Mouse (Mus musculus) layer of hippocampus, adult 2 months (tissue): ENCODE data around the gene Cacna1b. TPM values are rescaled to one million over a fixed set of nuclear protein-coding genes. Genes with fewer than 3 reads are reported as not detected.

Experiments used
- DNase-seq, 2 experiments: peaks; one replicate each; pipeline ENCODE4 v3.0.0; 2022; ENCODE audit warnings: low spot score in 2 of 2
- H3K27ac ChIP-seq: fragments of 200-600 bp; 2 replicates; pipeline ENCODE4 v1.8.1; 2022
- H3K4me3 ChIP-seq: fragments of 200-600 bp; 2 replicates; pipeline ENCODE4 v1.8.1; 2022; ENCODE audit warnings: mild to moderate bottlenecking
- CTCF ChIP-seq: fragments of 200-600 bp; conservative IDR thresholded peaks from 2 replicates; pipeline ENCODE4 v1.8.1; 2022; ENCODE audit warnings: antibody characterized with exemption, mild to moderate bottlenecking, moderate library complexity
- total RNA-seq, 2 experiments: library from RNA; stranded (reverse); gene quantifications; 2 replicates each; pipeline ENCODE4 v1.2.3; 2021

Gene Cacna1b
- total RNA-seq, 2 experiments from 2014 or later = 77.2 to 79.7 TPM

DNA sequence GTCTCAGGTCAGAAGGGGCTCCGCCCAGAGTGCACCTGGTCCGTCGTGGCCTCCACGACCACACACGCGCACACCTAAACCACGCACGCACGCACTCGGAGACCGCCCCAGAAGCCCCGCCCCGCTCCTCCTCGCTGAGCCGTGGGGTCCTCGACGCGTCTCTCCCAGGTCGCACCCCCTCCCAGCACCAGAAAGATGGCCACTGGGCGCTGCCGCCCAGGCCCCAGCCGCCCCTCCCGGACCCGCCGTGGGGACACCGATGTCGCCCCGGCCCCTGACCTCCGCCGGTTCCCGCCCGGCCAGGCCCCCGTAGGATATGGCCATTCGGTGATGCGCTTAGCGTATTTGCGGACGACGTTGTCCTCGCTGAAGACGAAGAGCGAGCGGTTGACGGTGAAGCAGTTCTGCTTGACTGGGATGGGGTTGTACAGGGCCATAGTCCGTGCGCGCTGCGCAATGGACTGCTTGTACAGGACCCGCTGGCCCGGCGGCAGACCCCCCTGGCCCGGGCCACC, 449 bp downstream of the Cacna1b start:
- no peak for TF ChIP-seq CTCF
- Histone ChIP-seq H3K4me3 (peak overlapping the region; percentile 80), H3K27ac (peak overlapping the region; percentile 91)
- peak; percentile 45 to 47 for DNase-seq

DNA sequence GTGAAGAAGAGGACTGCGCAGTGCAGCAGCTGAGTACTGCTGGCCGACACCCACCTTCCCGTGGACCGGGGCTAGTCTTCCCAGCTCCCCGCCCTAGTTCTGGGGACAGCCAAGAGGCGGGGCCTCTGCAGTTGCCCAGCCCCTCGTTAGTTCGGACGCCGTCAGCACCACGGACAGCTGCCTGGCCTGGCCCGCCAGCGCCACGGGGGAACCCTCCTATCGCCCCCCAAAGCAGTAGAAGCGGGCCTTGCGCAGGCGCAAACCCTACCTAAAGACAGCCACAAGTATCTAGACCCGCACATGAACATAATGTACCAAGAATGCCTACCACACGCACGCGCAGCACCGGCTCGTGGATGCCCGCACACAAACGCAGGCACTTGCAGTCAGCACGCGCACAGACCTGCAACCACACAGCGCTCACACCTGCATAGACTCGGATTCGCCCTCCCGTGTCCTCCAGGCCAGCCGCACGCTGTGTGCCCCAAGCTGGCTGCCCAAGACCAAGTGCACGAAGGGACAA, 968 bp downstream of the Cacna1b start:
- H3K27ac ChIP-seq = peak overlapping the region; percentile 91
- TF ChIP-seq CTCF = no peak

DNA sequence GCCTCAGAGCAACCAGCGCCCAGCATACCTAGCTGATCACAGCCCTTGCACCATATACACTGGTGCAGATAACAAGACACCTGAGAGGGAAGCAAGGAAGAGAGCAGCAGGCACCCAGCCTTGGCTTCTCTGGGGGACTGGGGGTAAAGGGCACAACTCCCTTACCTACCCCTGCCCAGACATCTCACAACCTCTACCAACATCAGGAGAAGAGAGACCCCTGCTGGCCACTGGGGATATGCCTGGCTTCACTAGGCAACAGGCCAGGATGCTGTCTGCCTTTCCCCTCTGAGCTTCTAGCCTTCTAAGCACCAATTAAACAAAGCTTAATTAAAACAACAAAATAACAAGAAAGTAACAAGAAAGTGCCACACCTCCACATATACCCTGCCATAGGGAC, 7.7 kb downstream of the Cacna1b start:
- peak in 1 of 2 experiments; percentile 71 for DNase-seq
- H3K4me3 ChIP-seq = no peak overlapping the region
- peak; percentile 88 for TF ChIP-seq CTCF
- no peak overlapping the region for H3K27ac ChIP-seq

More for the DNA sequence above, 968 bp downstream of the Cacna1b start:
- DNase-seq = peak; percentile 47 to 65
- peak overlapping the region; percentile 80 for H3K4me3 ChIP-seq

DNA sequence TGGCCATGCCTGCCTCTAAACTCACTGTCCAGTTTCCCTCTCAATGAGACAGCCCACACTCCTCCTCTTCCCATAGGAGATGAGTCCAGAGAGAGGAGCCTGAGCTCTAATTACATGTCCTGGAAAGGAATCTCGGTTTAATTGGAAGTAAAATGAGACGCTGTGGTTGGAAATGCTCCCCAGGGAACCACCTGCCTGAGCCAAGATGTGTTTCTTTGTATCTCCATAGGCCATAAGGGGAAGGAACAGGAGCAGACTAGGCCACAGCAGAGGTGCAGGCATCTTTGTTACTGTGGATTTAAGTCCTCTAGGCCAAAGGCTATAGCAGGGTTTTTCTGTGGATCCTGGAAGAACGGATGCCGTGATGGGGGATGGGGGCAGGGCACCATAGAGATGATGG, 10.4 kb downstream of the Cacna1b start:
- no peak for TF ChIP-seq CTCF
- Histone ChIP-seq H3K27ac (no peak overlapping the region), H3K4me3 (no peak overlapping the region)
- no peak for DNase-seq

- TF ChIP-seq CTCF = no peak
- H3K27ac ChIP-seq = no peak overlapping the region
- DNase-seq = no peak
- no peak overlapping the region for H3K4me3 ChIP-seq
Observed at GRCm38 (mm10) chr2:24750051-24750450, 12.9 kb downstream of the Cacna1b start.

DNA sequence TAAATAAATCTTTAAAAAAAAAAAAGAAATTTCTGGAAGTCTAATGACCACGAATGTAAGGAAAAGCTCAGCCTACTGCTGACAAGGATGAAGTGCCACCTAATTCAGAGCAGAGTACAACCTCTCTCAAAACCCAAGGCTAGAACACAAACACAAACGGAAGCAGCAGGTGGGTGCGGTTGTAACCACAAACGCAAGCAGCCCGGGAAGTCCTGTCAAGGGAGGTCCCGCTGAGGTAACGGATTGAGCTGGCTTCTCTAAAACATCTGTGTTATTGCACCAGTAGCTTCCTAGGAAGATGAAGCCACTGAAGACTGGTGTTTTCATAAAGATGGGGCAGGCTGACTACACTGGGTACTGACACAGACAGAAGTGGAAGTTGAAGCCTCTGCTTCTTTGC, 15.1 kb downstream of the Cacna1b start:
- Histone ChIP-seq H3K4me3 (no peak overlapping the region), H3K27ac (no peak overlapping the region)
- no peak for TF ChIP-seq CTCF
- no peak for DNase-seq

DNA sequence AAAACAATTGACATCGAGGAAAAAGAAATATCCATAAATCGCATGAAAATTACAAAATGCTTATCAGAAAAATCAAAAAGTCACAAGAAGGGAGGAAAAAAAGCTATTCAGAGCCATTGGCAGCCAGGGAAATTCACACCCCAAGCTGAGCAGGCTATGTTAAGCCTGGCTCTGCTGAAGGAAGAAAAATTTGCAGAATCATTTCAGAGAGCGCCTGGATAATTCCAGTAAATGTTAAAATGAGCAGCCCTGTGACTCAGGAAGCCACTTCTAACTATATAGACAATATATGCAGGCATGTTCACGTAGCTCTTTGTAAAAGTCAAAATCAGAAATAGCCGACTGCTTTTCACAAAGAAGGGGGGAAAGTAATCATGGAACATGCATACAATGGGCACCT, 23.3 kb downstream of the Cacna1b start:
- 0 out of 2 replicates have a peak overlapping the region, but pooled peaks have one; percentile 18 for H3K27ac ChIP-seq
- no peak for DNase-seq
- TF ChIP-seq CTCF = no peak

GRCm38 (mm10) chr2:24733157-24733556, 29.8 kb downstream of the Cacna1b start:
- no peak for TF ChIP-seq CTCF
- H3K27ac ChIP-seq = no peak overlapping the region
- no peak for DNase-seq
- H3K4me3 ChIP-seq = no peak overlapping the region

More for the DNA sequence above, 23.3 kb downstream of the Cacna1b start:
- H3K4me3 ChIP-seq = no peak overlapping the region

DNA sequence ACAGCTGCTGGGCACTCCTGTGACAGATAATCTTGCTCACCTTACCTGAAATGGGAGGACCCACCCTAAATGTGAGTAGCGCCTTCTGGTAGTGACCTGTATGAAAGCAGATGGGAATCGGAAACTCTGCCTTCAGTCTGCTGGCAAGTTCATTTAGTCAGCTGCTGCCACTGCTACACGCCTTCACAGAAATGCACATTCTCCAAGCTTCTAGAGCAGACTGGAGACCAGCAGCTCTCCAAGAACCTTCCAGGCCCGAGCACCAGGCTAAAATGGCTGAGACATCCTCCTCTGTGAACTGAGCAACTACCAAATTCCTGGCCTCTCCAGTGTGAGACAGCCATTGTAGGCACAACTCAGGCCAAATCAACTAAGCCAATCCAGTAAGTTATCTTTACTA, 37.1 kb downstream of the Cacna1b start:
- Histone ChIP-seq H3K27ac (no peak overlapping the region), H3K4me3 (no peak overlapping the region)
- no peak for TF ChIP-seq CTCF
- DNase-seq = no peak

GRCm38 (mm10) chr2:24719645-24720379, 43.1 kb downstream of the Cacna1b start:
- no peak overlapping the region for H3K27ac ChIP-seq
- DNase-seq = no peak
- no peak for TF ChIP-seq CTCF
- H3K4me3 ChIP-seq = no peak overlapping the region

DNA sequence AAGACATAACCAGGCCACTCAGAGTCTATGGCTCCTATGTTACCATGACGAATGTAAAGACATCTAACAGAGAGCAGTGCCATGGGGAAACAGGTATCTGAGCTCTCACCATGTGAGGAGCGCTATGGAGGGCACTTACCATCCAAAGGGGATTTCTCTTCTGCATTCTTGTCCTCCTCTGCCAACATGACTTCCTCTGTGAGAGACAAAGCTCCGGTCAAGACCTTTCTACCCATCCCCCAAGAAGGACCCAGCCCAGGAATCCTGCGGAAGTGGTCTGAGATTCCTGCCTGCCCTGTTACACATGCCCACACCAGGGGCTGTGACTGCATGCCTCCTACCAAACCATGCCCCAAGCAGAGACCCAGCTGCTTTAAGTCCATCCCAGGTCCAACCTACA, 44.0 kb downstream of the Cacna1b start:
- DNase-seq = no peak
- H3K4me3 ChIP-seq = no peak overlapping the region
- H3K27ac ChIP-seq = no peak overlapping the region
- TF ChIP-seq CTCF = no peak

GRCm38 (mm10) chr2:24717963-24718362, 45.0 kb downstream of the Cacna1b start:
- no peak overlapping the region for H3K4me3 ChIP-seq
- H3K27ac ChIP-seq = no peak overlapping the region
- DNase-seq = no peak
- no peak for TF ChIP-seq CTCF

GRCm38 (mm10) chr2:24717461-24717860, 45.5 kb downstream of the Cacna1b start:
- no peak overlapping the region for H3K27ac ChIP-seq
- TF ChIP-seq CTCF = no peak
- H3K4me3 ChIP-seq = no peak overlapping the region
- DNase-seq = peak; percentile 21 to 41

DNA sequence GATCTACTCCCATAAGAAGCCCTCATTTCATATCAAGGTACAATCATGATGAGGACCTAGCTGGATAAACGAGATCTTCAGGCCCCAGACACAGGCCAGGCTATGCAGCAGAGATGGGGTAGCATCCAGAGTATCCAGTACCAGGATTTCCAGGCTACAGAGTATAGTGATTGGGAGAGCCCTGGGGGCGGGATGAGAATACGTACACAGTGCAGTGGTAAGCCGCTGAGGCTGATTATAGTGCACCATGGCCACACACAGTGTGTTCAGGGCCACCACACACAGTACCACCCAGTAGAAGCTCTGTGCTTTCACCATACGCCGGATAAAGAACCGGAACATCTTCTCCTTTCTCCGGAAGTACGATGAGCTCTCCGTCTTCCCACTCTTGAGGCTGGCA, 57.0 kb downstream of the Cacna1b start:
- H3K27ac ChIP-seq = no peak overlapping the region
- H3K4me3 ChIP-seq = no peak overlapping the region
- DNase-seq = no peak
- no peak for TF ChIP-seq CTCF
